Mouse (Mus musculus) effector memory CD4-positive, alpha-beta T cell, adult 5 months (primary cell): ENCODE measurements around the gene Cyp39a1. TPM values are rescaled to one million over a fixed set of nuclear protein-coding genes. Genes with fewer than 3 reads are reported as not detected.

ENCODE experiments used
- polyA plus RNA-seq: library from polyadenylated mRNA; unstranded; fragments of 100-300 nt; shearing (Covaris generic); gene quantifications from one replicate; pipeline ENCODE4 v1.2.1, GENCODE M21; 2017

Cyp39a1 gene
- 1.6 TPM for polyA plus RNA-seq

DNA sequence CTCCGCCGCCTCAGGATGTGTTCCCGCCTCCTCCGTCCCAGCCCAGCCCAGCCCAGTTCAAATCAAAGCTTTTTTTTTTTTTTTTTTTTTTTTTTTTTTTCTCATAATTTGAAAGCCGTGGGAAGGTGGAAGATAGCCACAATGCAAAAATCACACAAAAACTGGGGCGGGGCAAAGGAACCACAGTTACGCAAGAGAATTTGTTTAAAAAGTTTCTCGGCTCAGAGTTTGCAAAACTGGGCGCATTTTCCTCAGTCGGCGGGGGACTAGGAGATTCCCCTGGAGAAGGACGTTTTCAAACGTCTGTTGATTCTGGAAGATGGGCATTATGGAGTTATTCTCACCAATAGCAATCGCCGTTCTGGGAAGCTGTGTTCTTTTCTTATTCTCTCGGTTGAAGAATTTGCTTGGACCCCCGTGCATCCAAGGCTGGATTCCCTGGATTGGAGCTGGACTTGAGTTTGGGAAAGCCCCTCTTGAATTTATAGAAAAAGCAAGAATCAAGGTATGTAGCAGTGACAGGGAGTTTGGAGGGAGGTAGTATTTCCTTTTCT lies at the start of gene Cyp39a1:
TSS of gene Cyp39a1 (plus strand) at position 136 of the 554 bp plus-strand sequence.

DNA sequence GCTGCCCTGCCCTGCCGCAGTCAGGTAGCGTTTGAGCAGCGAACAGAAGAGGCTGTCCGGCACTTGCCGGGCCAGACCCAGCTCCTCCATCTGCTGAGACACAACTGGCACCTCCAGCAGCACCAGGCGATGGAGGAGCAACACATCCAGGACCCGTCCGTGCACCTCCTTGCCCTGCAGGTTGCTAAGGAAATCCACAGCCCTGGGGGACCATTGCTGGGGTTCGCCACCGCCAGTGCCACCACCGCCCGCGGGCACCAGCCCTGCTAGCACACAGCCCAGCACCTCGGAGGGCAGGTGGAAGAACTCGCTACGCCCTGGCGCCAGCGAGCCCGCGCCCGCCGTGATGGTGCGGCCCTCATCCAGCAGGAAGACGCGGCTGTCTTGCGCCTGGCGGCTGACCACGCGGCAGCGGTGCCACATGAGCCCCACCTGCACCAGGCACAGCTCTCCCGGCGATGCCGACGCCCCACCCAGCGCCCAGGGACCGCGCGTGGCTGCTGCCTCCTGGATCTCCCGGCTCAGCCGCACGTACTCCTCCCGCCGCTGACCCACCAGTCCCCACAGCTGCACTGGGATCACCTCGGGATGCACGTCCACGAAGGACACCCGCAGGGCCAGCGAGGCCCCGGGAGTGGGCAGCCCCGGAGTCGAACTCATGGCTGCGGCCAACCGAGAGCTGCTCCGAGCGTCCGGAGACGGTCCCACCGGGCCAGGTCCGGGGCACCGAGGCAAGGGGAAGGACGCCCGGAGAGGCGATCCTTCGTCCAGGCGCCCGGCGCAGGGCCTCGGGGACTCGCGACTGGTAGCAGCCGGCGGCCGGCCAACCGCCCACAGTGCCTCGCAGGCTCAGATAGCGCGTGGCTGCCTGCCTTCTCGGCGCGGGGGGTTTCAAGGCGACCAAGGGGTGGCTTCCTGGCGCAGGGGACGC lies 37.5 kb upstream of the Cyp39a1 start, which contains the start of gene Tdrd6:
TSS of gene Tdrd6 (minus strand) at position 804 of the 931 bp plus-strand sequence.

DNA sequence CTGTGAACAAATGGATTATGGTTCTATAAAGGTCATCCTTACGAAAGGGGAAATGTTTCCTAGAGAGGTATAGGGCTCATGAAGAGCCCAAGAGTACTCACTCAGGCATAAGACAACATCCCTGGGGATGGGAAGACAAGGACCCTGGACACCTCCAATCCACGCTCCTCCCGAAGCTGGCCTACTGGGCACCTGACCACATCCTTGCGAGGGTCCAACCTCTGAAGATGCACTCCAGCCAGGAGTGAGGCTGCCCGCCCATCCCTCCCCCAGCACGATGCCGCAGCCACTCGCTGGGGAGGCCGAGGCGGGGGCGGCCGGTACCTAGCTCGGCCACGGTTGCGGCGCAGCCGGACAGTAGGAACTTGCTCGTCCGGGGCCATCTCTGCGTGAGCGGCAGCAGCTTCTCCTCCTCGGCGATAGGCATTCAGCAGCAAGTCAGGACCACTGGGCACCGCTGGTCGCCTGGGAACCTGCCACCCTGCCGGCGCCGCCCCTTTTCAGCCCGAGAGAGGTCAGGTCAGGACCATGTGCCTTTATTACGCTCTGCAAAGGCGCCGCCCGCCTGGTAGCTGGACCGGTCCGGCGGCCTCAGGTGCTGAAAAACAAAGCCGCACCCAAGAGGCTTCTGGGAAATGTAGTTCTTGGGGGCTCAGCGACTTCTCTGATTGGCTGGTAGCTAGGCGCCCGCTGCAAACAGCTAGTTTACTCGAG lies 492 bp upstream of the Cyp39a1 start, which contains the start of gene Slc25a27:
TSS of gene Slc25a27 (minus strand) at position 639 of the 714 bp plus-strand sequence.

Other genes starting within 250 kb of the Cyp39a1 start
- not detected for gene Mep1a, start 164.6 kb upstream of the Cyp39a1 start, polyA plus RNA-seq
- gene Ankrd66, start 123.8 kb upstream of the Cyp39a1 start, polyA plus RNA-seq: not detected
- not detected for gene Pla2g7, start 99.3 kb upstream of the Cyp39a1 start, polyA plus RNA-seq
- not detected for gene Tdrd6, start 37.1 kb upstream of the Cyp39a1 start, polyA plus RNA-seq
- gene Slc25a27, start 211 bp upstream of the Cyp39a1 start, polyA plus RNA-seq: 10.3 TPM
- not detected for gene Rcan2, start 133.9 kb downstream of the Cyp39a1 start, polyA plus RNA-seq